Mouse (Mus musculus): Measurements from ENCODE around the gene Dnah5. TPM values are rescaled to one million over a fixed set of nuclear protein-coding genes. Genes with fewer than 3 reads are reported as not detected.

Dnah5 gene
- total and polyA plus RNA-seq, 2 experiments from 2014 or later = under 0.01 TPM; not detected in 1

GRCm38 (mm10) chr15:28307131-28307530, 103.6 kb downstream of the Dnah5 start:
- WGBS = 58% methylated on average over 8 of the region's 8 CpGs
- ATAC-seq (ENCODE audit: insufficient read depth, low read depth) (no peak), DNase-seq (ENCODE audit: low spot score) (no peak)
- no peak overlapping the region for H3K4me2 ChIP-seq (ENCODE audit: low read depth, low read length)
- H3K36me3 ChIP-seq (replicated peaks; ENCODE audit: control insufficient read depth, insufficient read depth, low read length) = no peaks in the 10 kb centered on the region
- no peak for TF ChIP-seq CTCF (IDR thresholded peaks at IDR 0.05; ENCODE audit: low read depth)
- no peak for TF ChIP-seq EP300 (IDR thresholded peaks at IDR 0.05; ENCODE audit: low read depth)
- H3K4me1 ChIP-seq (ENCODE audit: control insufficient read depth, insufficient read depth) = no peaks in the 10 kb centered on the region
- H3K27ac ChIP-seq (ENCODE audit: low read depth) = no peak overlapping the region
- H3K4me3 ChIP-seq (ENCODE audit: low read depth, low read length) = no peak overlapping the region
- H3K27me3 ChIP-seq (ENCODE audit: control insufficient read depth, insufficient read depth, low read length) = no peaks in the 10 kb centered on the region
- H3K9me3 ChIP-seq (replicated peaks; ENCODE audit: control insufficient read depth, low read length) = no peaks in the 10 kb centered on the region
- H3K9ac ChIP-seq (replicated peaks; ENCODE audit: low read depth, low read length) = no peak overlapping the region

- no peak overlapping the region for H3K9ac ChIP-seq (replicated peaks; ENCODE audit: low read depth, low read length)
- DNase-seq (ENCODE audit: low spot score) = no peak
- H3K4me2 ChIP-seq (ENCODE audit: low read depth, low read length) = no peak overlapping the region
- H3K27ac ChIP-seq (ENCODE audit: low read depth) = no peak overlapping the region
- WGBS = 87% methylated on average over 2 of the region's 2 CpGs
- no peaks in the 10 kb centered on the region for H3K4me1 ChIP-seq (ENCODE audit: control insufficient read depth, insufficient read depth)
- H3K27me3 ChIP-seq (ENCODE audit: control insufficient read depth, insufficient read depth, low read length) = no peaks in the 10 kb centered on the region
- no peaks in the 10 kb centered on the region for H3K36me3 ChIP-seq (replicated peaks; ENCODE audit: control insufficient read depth, insufficient read depth, low read length)
- no peak overlapping the region for H3K4me3 ChIP-seq (ENCODE audit: low read depth, low read length)
- TF ChIP-seq EP300 (IDR thresholded peaks at IDR 0.05; ENCODE audit: low read depth) (no peak), CTCF (IDR thresholded peaks at IDR 0.05; ENCODE audit: low read depth) (no peak)
- no peaks in the 10 kb centered on the region for H3K9me3 ChIP-seq (replicated peaks; ENCODE audit: control insufficient read depth, low read length)
- no peak for ATAC-seq (ENCODE audit: insufficient read depth, low read depth)
Observed at GRCm38 (mm10) chr15:28307884-28308283, 104.3 kb downstream of the Dnah5 start.

GRCm38 (mm10) chr15:28310516-28310915, 107.0 kb downstream of the Dnah5 start:
- no peak overlapping the region for H3K4me3 ChIP-seq (ENCODE audit: low read depth, low read length)
- no peaks in the 10 kb centered on the region for H3K9me3 ChIP-seq (replicated peaks; ENCODE audit: control insufficient read depth, low read length)
- H3K36me3 ChIP-seq (replicated peaks; ENCODE audit: control insufficient read depth, insufficient read depth, low read length) = no peaks in the 10 kb centered on the region
- no peak overlapping the region for H3K9ac ChIP-seq (replicated peaks; ENCODE audit: low read depth, low read length)
- DNase-seq (ENCODE audit: low spot score) (no peak), ATAC-seq (ENCODE audit: insufficient read depth, low read depth) (no peak)
- WGBS = 51% methylated on average over 4 of the region's 4 CpGs
- no peak for TF ChIP-seq CTCF (IDR thresholded peaks at IDR 0.05; ENCODE audit: low read depth)
- TF ChIP-seq EP300 (IDR thresholded peaks at IDR 0.05; ENCODE audit: low read depth) = no peak
- H3K4me1 ChIP-seq (ENCODE audit: control insufficient read depth, insufficient read depth) = no peaks in the 10 kb centered on the region
- H3K4me2 ChIP-seq (ENCODE audit: low read depth, low read length) = no peak overlapping the region
- no peaks in the 10 kb centered on the region for H3K27me3 ChIP-seq (ENCODE audit: control insufficient read depth, insufficient read depth, low read length)
- no peak overlapping the region for H3K27ac ChIP-seq (ENCODE audit: low read depth)

GRCm38 (mm10) chr15:28313451-28313850, 109.9 kb downstream of the Dnah5 start:
- ATAC-seq (ENCODE audit: insufficient read depth, low read depth) = no peak
- Histone ChIP-seq H3K4me3 (ENCODE audit: low read depth, low read length) (no peak overlapping the region), H3K9me3 (replicated peaks; ENCODE audit: control insufficient read depth, low read length) (no peaks in the 10 kb centered on the region), H3K4me2 (ENCODE audit: low read depth, low read length) (no peak overlapping the region), H3K27me3 (ENCODE audit: control insufficient read depth, insufficient read depth, low read length) (0 out of 2 replicates have a peak, but pooled peaks cover 6% of the 10 kb centered on the region), H3K36me3 (replicated peaks; ENCODE audit: control insufficient read depth, insufficient read depth, low read length) (no peaks in the 10 kb centered on the region), H3K4me1 (ENCODE audit: control insufficient read depth, insufficient read depth) (no peaks in the 10 kb centered on the region), H3K9ac (replicated peaks; ENCODE audit: low read depth, low read length) (no peak overlapping the region), H3K27ac (ENCODE audit: low read depth) (no peak overlapping the region)
- WGBS = 64% methylated on average over 14 of the region's 14 CpGs
- DNase-seq (ENCODE audit: low spot score) = no peak
- no peak for TF ChIP-seq EP300 (IDR thresholded peaks at IDR 0.05; ENCODE audit: low read depth)
- TF ChIP-seq CTCF (IDR thresholded peaks at IDR 0.05; ENCODE audit: low read depth) = no peak

- H3K9ac ChIP-seq (replicated peaks; ENCODE audit: low read depth, low read length) = no peak overlapping the region
- peak; percentile 24; the same call in 1 of the 2 replicates for ATAC-seq (ENCODE audit: insufficient read depth, low read depth)
- 30% methylated on average over 6 of the region's 6 CpGs for WGBS
- H3K9me3 ChIP-seq (replicated peaks; ENCODE audit: control insufficient read depth, low read length) = no peaks in the 10 kb centered on the region
- no peaks in the 10 kb centered on the region for H3K4me1 ChIP-seq (ENCODE audit: control insufficient read depth, insufficient read depth)
- H3K27ac ChIP-seq (ENCODE audit: low read depth) = no peak overlapping the region
- peak; percentile 38 for DNase-seq (ENCODE audit: low spot score)
- H3K27me3 ChIP-seq (ENCODE audit: control insufficient read depth, insufficient read depth, low read length) = 0 out of 2 replicates have a peak, but pooled peaks cover 6% of the 10 kb centered on the region
- H3K36me3 ChIP-seq (replicated peaks; ENCODE audit: control insufficient read depth, insufficient read depth, low read length) = no peaks in the 10 kb centered on the region
- TF ChIP-seq EP300 (IDR thresholded peaks at IDR 0.05; ENCODE audit: low read depth) (no peak), CTCF (IDR thresholded peaks at IDR 0.05; ENCODE audit: low read depth) (peak; percentile 74)
- H3K4me2 ChIP-seq (ENCODE audit: low read depth, low read length) = no peak overlapping the region
- H3K4me3 ChIP-seq (ENCODE audit: low read depth, low read length) = no peak overlapping the region
Observed at GRCm38 (mm10) chr15:28315812-28316528, 112.4 kb downstream of the Dnah5 start.

GRCm38 (mm10) chr15:28322533-28322932, 119.0 kb downstream of the Dnah5 start:
- TF ChIP-seq CTCF (IDR thresholded peaks at IDR 0.05; ENCODE audit: low read depth) (no peak), EP300 (IDR thresholded peaks at IDR 0.05; ENCODE audit: low read depth) (no peak)
- Histone ChIP-seq H3K9ac (replicated peaks; ENCODE audit: low read depth, low read length) (no peak overlapping the region), H3K27me3 (ENCODE audit: control insufficient read depth, insufficient read depth, low read length) (no peaks in the 10 kb centered on the region), H3K9me3 (replicated peaks; ENCODE audit: control insufficient read depth, low read length) (no peaks in the 10 kb centered on the region), H3K4me1 (ENCODE audit: control insufficient read depth, insufficient read depth) (no peaks in the 10 kb centered on the region), H3K36me3 (replicated peaks; ENCODE audit: control insufficient read depth, insufficient read depth, low read length) (no peaks in the 10 kb centered on the region), H3K4me3 (ENCODE audit: low read depth, low read length) (no peak overlapping the region), H3K27ac (ENCODE audit: low read depth) (no peak overlapping the region), H3K4me2 (ENCODE audit: low read depth, low read length) (no peak overlapping the region)
- DNase-seq (ENCODE audit: low spot score) (no peak), ATAC-seq (ENCODE audit: insufficient read depth, low read depth) (no peak)
- whole genome bisulfite sequencing = 85% methylated on average over 7 of the region's 7 CpGs

Data from heart, postnatal 0 days (tissue).